Mouse (Mus musculus) neural tube, embryonic 12.5 days (tissue): ENCODE measurements around the gene Rtn4rl1. TPM values are rescaled to one million over a fixed set of nuclear protein-coding genes. Genes with fewer than 3 reads are reported as not detected.

Experiments
- ATAC-seq: fragments of 200-750 bp; cut with Nextera tagmentation; 2 replicates; pipeline ENCODE4 v1.8.0; 2017; ENCODE audit warnings: low read depth, mild to moderate bottlenecking, moderate TSS enrichment, moderate library complexity; ENCODE audit not compliant: low FRiP score
- H3K27ac ChIP-seq: fragments of 300-500 bp; sonication (generic); 2 replicates; pipeline ENCODE4 v1.5.1; 2016
- H3K27me3 ChIP-seq: fragments of 300-500 bp; sonication (generic); replicated peaks from 2 replicates; pipeline ENCODE4 v1.6.1; 2016; ENCODE audit warnings: mild to moderate bottlenecking
- H3K36me3 ChIP-seq: fragments of 300-500 bp; sonication (generic); 2 replicates; pipeline ENCODE4 v1.6.1; 2016; ENCODE audit warnings: mild to moderate bottlenecking
- H3K4me1 ChIP-seq: fragments of 300-500 bp; sonication (generic); 2 replicates; pipeline ENCODE4 v1.6.1; 2016
- H3K4me2 ChIP-seq: fragments of 300-500 bp; sonication (generic); replicated peaks from 2 replicates; pipeline ENCODE4 v1.6.1; 2016; ENCODE audit warnings: mild to moderate bottlenecking
- H3K4me3 ChIP-seq: fragments of 300-500 bp; sonication (generic); 2 replicates; pipeline ENCODE4 v1.5.1; 2016
- H3K9ac ChIP-seq: fragments of 300-500 bp; sonication (generic); 2 replicates; pipeline ENCODE4 v1.6.1; 2016; ENCODE audit warnings: mild to moderate bottlenecking
- H3K9me3 ChIP-seq: fragments of 300-500 bp; sonication (generic); 2 replicates; pipeline ENCODE4 v1.6.1; 2016; ENCODE audit warnings: mild to moderate bottlenecking
- WGBS: fragments of 180-500 bp; shearing (Covaris S2); methylation state at CpG from one replicate; pipeline ENCODE4 v1.1.7; 2016; 5-methylcytosine and 5-hydroxymethylcytosine counted together
- polyA plus RNA-seq: library from polyadenylated mRNA; unstranded; fragments of >200 nt; fragmentation: Nextera tagmentation; extraction: Ambion mirVana; gene quantifications from 2 replicates; pipeline ENCODE4 v1.2.1, GENCODE M21; 2016

The Rtn4rl1 gene
- polyA plus RNA-seq, 1 experiment from 2014 or later, result 14.5 TPM

GRCm38 (mm10) chr11:75231756-75232155 is 38.2 kb downstream of the Rtn4rl1 start:
- Histone ChIP-seq H3K36me3 (no peaks in the 10 kb centered on the region), H3K4me3 (no peak overlapping the region), H3K4me2 (no peak overlapping the region), H3K4me1 (peaks cover 17% of the 10 kb centered on the region; the same call in 1 of the 2 replicates), H3K27me3 (peaks cover 16% of the 10 kb centered on the region), H3K9me3 (no peaks in the 10 kb centered on the region), H3K27ac (no peak overlapping the region; the same call in 1 of the 2 replicates), H3K9ac (no peak overlapping the region)
- no peak for ATAC-seq
- WGBS, result 6% methylated on average over 7 of the region's 7 CpGs

- H3K4me2 ChIP-seq, result no peak overlapping the region
- no peak overlapping the region for H3K27ac ChIP-seq
- no peaks in the 10 kb centered on the region for H3K36me3 ChIP-seq
- H3K4me3 ChIP-seq, result no peak overlapping the region
- H3K27me3 ChIP-seq, result peaks cover 16% of the 10 kb centered on the region
- peaks cover 17% of the 10 kb centered on the region; the same call in 1 of the 2 replicates for H3K4me1 ChIP-seq
- no peak for ATAC-seq
- H3K9me3 ChIP-seq, result no peaks in the 10 kb centered on the region
- no peak overlapping the region for H3K9ac ChIP-seq
- WGBS, result 82% methylated on average over 4 of the region's 4 CpGs
Measured at GRCm38 (mm10) chr11:75232434-75232833, 38.9 kb downstream of the Rtn4rl1 start.

GRCm38 (mm10) chr11:75234745-75235144 is 41.2 kb downstream of the Rtn4rl1 start:
- peaks cover 16% of the 10 kb centered on the region for H3K27me3 ChIP-seq
- 9% methylated on average over 16 of the region's 16 CpGs for WGBS
- H3K27ac ChIP-seq, result no peak overlapping the region
- H3K9ac ChIP-seq, result no peak overlapping the region
- peaks cover 17% of the 10 kb centered on the region; the same call in 1 of the 2 replicates for H3K4me1 ChIP-seq
- no peak overlapping the region for H3K4me3 ChIP-seq
- 0 out of 2 replicates have a peak overlapping the region, but pooled peaks have one; percentile 9 for H3K4me2 ChIP-seq
- no peaks in the 10 kb centered on the region for H3K36me3 ChIP-seq
- ATAC-seq, result no peak
- no peaks in the 10 kb centered on the region for H3K9me3 ChIP-seq

- WGBS, result 81% methylated on average over 13 of the region's 13 CpGs
- ATAC-seq, result no peak
- peaks cover 4% of the 10 kb centered on the region for H3K4me1 ChIP-seq
- no peak overlapping the region for H3K4me3 ChIP-seq
- H3K9ac ChIP-seq, result no peak overlapping the region
- H3K27ac ChIP-seq, result no peak overlapping the region
- no peaks in the 10 kb centered on the region for H3K9me3 ChIP-seq
- no peaks in the 10 kb centered on the region for H3K36me3 ChIP-seq
- H3K27me3 ChIP-seq, result peaks cover under 1% of the 10 kb centered on the region; the same call in 1 of the 2 replicates
- H3K4me2 ChIP-seq, result no peak overlapping the region
Measured at GRCm38 (mm10) chr11:75240158-75240934, 46.8 kb downstream of the Rtn4rl1 start.

- H3K36me3 ChIP-seq, result no peaks in the 10 kb centered on the region
- ATAC-seq, result no peak
- WGBS, result 78% methylated on average over 9 of the region's 9 CpGs
- no peak overlapping the region for H3K27ac ChIP-seq
- no peaks in the 10 kb centered on the region for H3K9me3 ChIP-seq
- H3K4me3 ChIP-seq, result no peak overlapping the region
- no peaks in the 10 kb centered on the region for H3K27me3 ChIP-seq
- no peak overlapping the region for H3K4me2 ChIP-seq
- H3K9ac ChIP-seq, result no peak overlapping the region
- peaks cover 12% of the 10 kb centered on the region for H3K4me1 ChIP-seq
Measured at GRCm38 (mm10) chr11:75242710-75243255, 49.2 kb downstream of the Rtn4rl1 start.

- Histone ChIP-seq H3K36me3 (no peaks in the 10 kb centered on the region), H3K27ac (no peak overlapping the region), H3K9ac (no peak overlapping the region), H3K4me2 (no peak overlapping the region), H3K4me1 (peaks cover 20% of the 10 kb centered on the region), H3K27me3 (no peaks in the 10 kb centered on the region), H3K9me3 (no peaks in the 10 kb centered on the region), H3K4me3 (no peak overlapping the region)
- WGBS, result 84% methylated on average over 11 of the region's 11 CpGs
- no peak for ATAC-seq
Measured at GRCm38 (mm10) chr11:75244368-75245275, 51.0 kb downstream of the Rtn4rl1 start.

GRCm38 (mm10) chr11:75245372-75246330 is 52.1 kb downstream of the Rtn4rl1 start:
- H3K27me3 ChIP-seq, result no peaks in the 10 kb centered on the region
- no peak; the same call in 1 of the 2 replicates for ATAC-seq
- 54% methylated on average over 16 of the region's 16 CpGs for WGBS
- no peak overlapping the region for H3K27ac ChIP-seq
- H3K4me2 ChIP-seq, result 0 out of 2 replicates have a peak overlapping the region, but pooled peaks have one; percentile 1
- H3K36me3 ChIP-seq, result no peaks in the 10 kb centered on the region
- H3K9ac ChIP-seq, result peak overlapping the region; percentile 5; the same call in 1 of the 2 replicates
- peaks cover 20% of the 10 kb centered on the region for H3K4me1 ChIP-seq
- no peaks in the 10 kb centered on the region for H3K9me3 ChIP-seq
- H3K4me3 ChIP-seq, result no peak overlapping the region

GRCm38 (mm10) chr11:75246589-75246988 is 53.0 kb downstream of the Rtn4rl1 start:
- H3K27me3 ChIP-seq, result no peaks in the 10 kb centered on the region
- ATAC-seq, result no peak
- H3K4me1 ChIP-seq, result peaks cover 20% of the 10 kb centered on the region
- no peak overlapping the region for H3K9ac ChIP-seq
- H3K36me3 ChIP-seq, result no peaks in the 10 kb centered on the region
- 93% methylated on average over 8 of the region's 8 CpGs for WGBS
- H3K27ac ChIP-seq, result no peak overlapping the region
- no peak overlapping the region for H3K4me2 ChIP-seq
- H3K4me3 ChIP-seq, result no peak overlapping the region
- no peaks in the 10 kb centered on the region for H3K9me3 ChIP-seq

GRCm38 (mm10) chr11:75247137-75247730 is 53.7 kb downstream of the Rtn4rl1 start:
- Histone ChIP-seq H3K9ac (no peak overlapping the region), H3K4me1 (peaks cover 20% of the 10 kb centered on the region), H3K36me3 (no peaks in the 10 kb centered on the region), H3K27me3 (no peaks in the 10 kb centered on the region), H3K9me3 (no peaks in the 10 kb centered on the region), H3K27ac (no peak overlapping the region), H3K4me3 (no peak overlapping the region), H3K4me2 (no peak overlapping the region)
- no peak for ATAC-seq
- 90% methylated on average over 10 of the region's 10 CpGs for WGBS

- no peak overlapping the region for H3K27ac ChIP-seq
- H3K4me2 ChIP-seq, result no peak overlapping the region
- H3K36me3 ChIP-seq, result no peaks in the 10 kb centered on the region
- H3K4me3 ChIP-seq, result no peak overlapping the region
- no peak for ATAC-seq
- WGBS, result 90% methylated on average over 9 of the region's 9 CpGs
- peaks cover 20% of the 10 kb centered on the region for H3K4me1 ChIP-seq
- H3K27me3 ChIP-seq, result no peaks in the 10 kb centered on the region
- H3K9me3 ChIP-seq, result no peaks in the 10 kb centered on the region
- no peak overlapping the region for H3K9ac ChIP-seq
Measured at GRCm38 (mm10) chr11:75249588-75249987, 56.0 kb downstream of the Rtn4rl1 start.

- no peak for ATAC-seq
- WGBS, result 89% methylated on average over 4 of the region's 4 CpGs
- Histone ChIP-seq H3K9ac (no peak overlapping the region), H3K36me3 (no peaks in the 10 kb centered on the region), H3K27ac (no peak overlapping the region), H3K4me2 (no peak overlapping the region), H3K9me3 (no peaks in the 10 kb centered on the region), H3K4me1 (peaks cover 9% of the 10 kb centered on the region; the same call in 1 of the 2 replicates), H3K27me3 (no peaks in the 10 kb centered on the region), H3K4me3 (no peak overlapping the region)
Measured at GRCm38 (mm10) chr11:75251006-75251512, 57.5 kb downstream of the Rtn4rl1 start.
